Mouse (Mus musculus): Measurements from ENCODE around the gene Mdh1b.
A peak's percentile ranks its signal among the peaks of the same experiment; 100 is the strongest.

Mdh1b gene

GRCm38 (mm10) chr1:63730240-63730771 lies at the start of gene Mdh1b, which contains the start of gene Fastkd2:
Mdh1b (minus strand) TSS chr1:63730318.
Fastkd2 (plus strand) TSS chr1:63730614.
- peak; percentile 92 for DNase-seq

GRCm38 (mm10) chr1:63776902-63777630 lies 46.9 kb upstream of the Mdh1b start:
- no peak for DNase-seq

GRCm38 (mm10) chr1:63776396-63776795 lies 46.3 kb upstream of the Mdh1b start:
- DNase-seq = no peak

GRCm38 (mm10) chr1:63770309-63770708 lies 40.2 kb upstream of the Mdh1b start:
- DNase-seq = no peak

- no peak for DNase-seq
Observed at GRCm38 (mm10) chr1:63769167-63769566, 39.0 kb upstream of the Mdh1b start, which contains the start of gene 4933402D24Rik. 4933402D24Rik (minus strand) TSS chr1:63769267.

- no peak for DNase-seq
Observed at GRCm38 (mm10) chr1:63768112-63768511, 38.0 kb upstream of the Mdh1b start.

- DNase-seq = no peak
Observed at GRCm38 (mm10) chr1:63764395-63764794, 34.3 kb upstream of the Mdh1b start.

- no peak for DNase-seq
Observed at GRCm38 (mm10) chr1:63763881-63764386, 33.8 kb upstream of the Mdh1b start.

GRCm38 (mm10) chr1:63763212-63763694 lies 33.1 kb upstream of the Mdh1b start:
- DNase-seq = peak; percentile 26 to 54

- no peak for DNase-seq
Observed at GRCm38 (mm10) chr1:63756005-63756404, 25.9 kb upstream of the Mdh1b start.

GRCm38 (mm10) chr1:63729796-63730195 lies 322 bp downstream of the Mdh1b start:
- DNase-seq = no peak

- DNase-seq = no peak
Observed at GRCm38 (mm10) chr1:63720161-63720560, 10.0 kb downstream of the Mdh1b start.

- no peak for DNase-seq
Observed at GRCm38 (mm10) chr1:63708876-63709275, 21.2 kb downstream of the Mdh1b start.

GRCm38 (mm10) chr1:63705733-63706132 lies 24.4 kb downstream of the Mdh1b start:
- DNase-seq = peak in 1 of 2 experiments; percentile 14

GRCm38 (mm10) chr1:63696861-63697260 lies 33.3 kb downstream of the Mdh1b start:
- no peak for DNase-seq

GRCm38 (mm10) chr1:63686827-63687226 lies 43.3 kb downstream of the Mdh1b start, which contains the start of gene Dytn:
Dytn (minus strand) TSS chr1:63686927.
- no peak for DNase-seq

- DNase-seq = no peak
Observed at GRCm38 (mm10) chr1:63675975-63676374, 54.1 kb downstream of the Mdh1b start.

- DNase-seq = no peak
Observed at GRCm38 (mm10) chr1:63668852-63669160, 61.3 kb downstream of the Mdh1b start.

GRCm38 (mm10) chr1:63667949-63668851 lies 61.9 kb downstream of the Mdh1b start:
- no peak for DNase-seq

- no peak for DNase-seq
Observed at GRCm38 (mm10) chr1:63667201-63667948, 62.7 kb downstream of the Mdh1b start.

- no peak for DNase-seq
Observed at GRCm38 (mm10) chr1:63666089-63666488, 64.0 kb downstream of the Mdh1b start.

GRCm38 (mm10) chr1:63659591-63659990 lies 70.5 kb downstream of the Mdh1b start:
- DNase-seq = peak; percentile 40 to 41

Measured in kidney, postnatal 25 days (tissue).